8 mouse cellular contexts compared by ENCODE assay signal in genomic region chrX:53370366-53370740, GRCm38 (mm10). TPM values are rescaled to one million over a fixed set of nuclear protein-coding genes. Genes with fewer than 3 reads are reported as not detected.
A peak's percentile ranks its signal among the peaks of the same experiment; 100 is the strongest.
DNase-seq lines count a peak whose midpoint lies in the region; ATAC-seq and TF ChIP-seq lines count a peak whose summit lies in the region.

TSS of gene Mospd1 (minus strand) at chrX:53370502.

- no peaks in the 10 kb centered on the region for H3K36me3 ChIP-seq in hindbrain, postnatal 0 days (ENCODE audit: insufficient read depth, low read length)

- peak; percentile 89 for DNase-seq in T-cell, adult 2 months (ENCODE audit: low spot score)
- DNase-seq in cerebellum, postnatal 36 days, result peak; percentile 64 to 76
- peak; percentile 92 for DNase-seq in gastrocnemius, adult 2 months
- DNase-seq in hindbrain, postnatal 0 days (ENCODE audit: low spot score), result peak; percentile 83
- DNase-seq in left cerebral cortex, adult 2 months (ENCODE audit: extremely low spot score in 1 of 2, low spot score in 2 of 2), result peak; percentile 76 to 81
- DNase-seq in right cerebral cortex, adult 2 months (ENCODE audit: low spot score in 2 of 2), result peak; percentile 74 to 79
- peak; percentile 88 for DNase-seq in urinary bladder, postnatal 14 days (ENCODE audit: low spot score)

- WGBS in hindbrain, postnatal 0 days, result 22% methylated on average over 13 of the region's 15 CpGs

- intact Hi-C loops in gastrocnemius, adult 2 months (cut with DNase I), result no loop called here
- intact Hi-C loops in left cerebral cortex, adult 2 months (cut with DNase I), result no loop called here

- H3K27me3 ChIP-seq in hindbrain, postnatal 0 days (ENCODE audit: insufficient read depth, low read length), result no peaks in the 10 kb centered on the region

- peak; percentile 98 for ATAC-seq in hindbrain, postnatal 0 days
- ATAC-seq in megakaryocyte, adult 5-6 weeks (ENCODE audit: poor library complexity, severe bottlenecking), result peak; percentile 96

- TF ChIP-seq CTCF in gastrocnemius, adult 2 months (IDR thresholded peaks at IDR 0.05), result no peak
- TF ChIP-seq CTCF in hindbrain, postnatal 0 days (IDR thresholded peaks at IDR 0.05; ENCODE audit: low read depth), result no peak
- no peak for TF ChIP-seq CTCF in left cerebral cortex, adult 2 months (IDR thresholded peaks at IDR 0.05)

- peak within 1 kb of the TSS; percentile 64 for H3K4me2 ChIP-seq in hindbrain, postnatal 0 days (ENCODE audit: low read depth, low read length)

- peak within 1 kb of the TSS; percentile 59 for H3K9ac ChIP-seq in hindbrain, postnatal 0 days (replicated peaks; ENCODE audit: low read length)

- peak within 1 kb of the TSS; percentile 93 for H3K27ac ChIP-seq in gastrocnemius, adult 2 months
- peak within 1 kb of the TSS; percentile 74 for H3K27ac ChIP-seq in hindbrain, postnatal 0 days
- H3K27ac ChIP-seq in left cerebral cortex, adult 2 months, result peak within 1 kb of the TSS; percentile 78

- H3K4me3 ChIP-seq in gastrocnemius, adult 2 months, result peak within 1 kb of the TSS; percentile 87
- peak within 1 kb of the TSS; percentile 55 for H3K4me3 ChIP-seq in hindbrain, postnatal 0 days (ENCODE audit: low read length)
- peak within 1 kb of the TSS; percentile 70 for H3K4me3 ChIP-seq in left cerebral cortex, adult 2 months

- H3K9me3 ChIP-seq in hindbrain, postnatal 0 days (ENCODE audit: low read length), result no peaks in the 10 kb centered on the region

- H3K4me1 ChIP-seq in hindbrain, postnatal 0 days (ENCODE audit: insufficient read depth, low read length), result no peaks in the 10 kb centered on the region

RNA-seq across cellular contexts. Expression of gene Mospd1, which starts in this region (rescaled TPM):
- total RNA-seq in gastrocnemius, adult 2 months (2021), result 10 to 100 TPM; 50.5 to 76.3 TPM
- total RNA-seq in hindbrain, postnatal 0 days (2014; rRNA removed), result 9.8 and 20.8 TPM in 2 replicates
- 34.7 and 37.0 TPM in 2 replicates for polyA plus RNA-seq in hindbrain, postnatal 0 days (2015; fragmentation: Nextera tagmentation; extraction: Ambion mirVana)
- total RNA-seq in left cerebral cortex, adult 2 months (2021), result 10 to 100 TPM; 14.2 to 15.3 TPM
- 37.9 and 40.4 TPM in 2 replicates for total RNA-seq in megakaryocyte, adult 5-6 weeks (2015)
- 27.2 and 32.6 TPM in 2 replicates for total RNA-seq in megakaryocyte, adult 5-6 weeks (2017)

Comparison
In these comparisons a context has a peak if more than half of its experiments do, and no peak if none do; other contexts are left out.
1. Peak in every context shown above with its lines: DNase-seq, ATAC-seq, H3K4me3 ChIP-seq and H3K27ac ChIP-seq.